Mouse (Mus musculus): ENCODE results near the gene Pcdh7.
"Not testable (repeated sequence)": the region's sequence is repeated elsewhere in the genome, so short reads cannot be mapped to it uniquely, and the experiment has no call there.

Gene Pcdh7

DNA sequence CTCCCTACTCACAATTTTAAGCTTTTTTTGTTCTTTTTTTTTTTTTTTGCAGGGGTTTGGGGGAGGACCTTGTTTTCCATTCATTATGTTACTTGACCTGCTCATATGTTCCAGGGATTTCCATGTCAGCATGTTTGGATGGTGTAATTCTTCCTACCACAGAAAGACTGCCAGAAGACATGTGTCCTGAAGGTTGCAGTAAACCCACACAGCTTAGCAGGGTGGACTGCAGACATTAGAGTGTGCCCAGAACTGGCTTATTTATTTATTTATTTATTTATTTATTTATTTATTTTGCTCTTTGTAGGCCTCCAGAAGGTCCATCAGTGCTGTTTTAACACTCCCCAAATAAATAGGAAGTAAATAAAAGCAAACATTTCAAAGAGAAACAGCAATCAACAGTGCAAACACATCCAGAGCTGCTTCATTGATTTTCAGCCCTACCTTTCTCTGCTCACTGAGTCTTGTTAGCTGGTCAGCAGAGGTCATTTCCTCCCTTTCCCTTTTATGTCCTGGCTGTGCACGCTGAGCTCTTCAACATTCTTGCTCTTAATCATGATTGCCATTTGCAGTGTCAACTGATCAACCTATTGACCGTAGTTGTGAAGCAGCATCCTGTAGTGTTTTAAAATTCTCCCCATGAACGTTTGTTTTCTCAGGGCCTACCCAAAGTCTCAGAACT, 401.3 kb downstream of the Pcdh7 start:
- no peak for DNase-seq (ENCODE audit: low spot score)

DNA sequence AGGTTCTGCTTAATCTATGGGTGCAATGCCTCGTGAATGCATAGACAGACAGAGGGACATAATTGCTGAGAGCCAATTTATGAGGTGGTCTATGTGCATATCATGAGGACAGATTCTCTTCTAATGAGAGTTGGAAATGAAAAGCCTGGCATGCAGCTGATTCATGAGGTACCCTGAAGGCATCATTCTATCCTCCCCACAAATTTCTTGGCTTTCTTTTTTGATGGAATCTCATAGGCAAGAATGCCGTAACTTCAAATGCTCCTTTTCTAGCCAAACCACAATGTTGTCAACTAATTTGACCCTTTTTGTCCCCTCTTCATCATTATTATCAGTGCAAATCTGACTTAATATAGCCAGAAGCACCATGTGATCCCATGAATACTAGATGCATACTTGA, 426.1 kb downstream of the Pcdh7 start:
- DNase-seq (ENCODE audit: low spot score): no peak

DNA sequence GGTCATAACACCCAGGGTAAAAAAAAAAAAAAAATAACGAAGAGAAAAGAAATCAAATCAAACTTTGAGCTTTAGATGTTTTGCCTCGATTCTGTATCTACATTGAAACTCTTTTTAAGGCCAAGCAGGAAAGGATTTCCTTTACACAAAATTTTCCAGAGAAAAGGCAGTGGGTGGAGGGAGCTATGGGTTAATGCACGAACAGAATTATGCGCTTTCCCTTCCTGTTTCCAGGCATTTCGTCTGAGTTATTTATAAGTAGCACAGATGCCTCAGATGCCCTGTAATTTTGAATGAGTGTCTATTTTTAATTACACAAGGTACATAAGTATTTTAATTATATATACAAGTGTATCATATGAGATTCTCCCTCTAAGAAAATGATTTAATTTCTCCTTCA, 436.2 kb downstream of the Pcdh7 start:
- no peak for DNase-seq (ENCODE audit: low spot score)

DNA sequence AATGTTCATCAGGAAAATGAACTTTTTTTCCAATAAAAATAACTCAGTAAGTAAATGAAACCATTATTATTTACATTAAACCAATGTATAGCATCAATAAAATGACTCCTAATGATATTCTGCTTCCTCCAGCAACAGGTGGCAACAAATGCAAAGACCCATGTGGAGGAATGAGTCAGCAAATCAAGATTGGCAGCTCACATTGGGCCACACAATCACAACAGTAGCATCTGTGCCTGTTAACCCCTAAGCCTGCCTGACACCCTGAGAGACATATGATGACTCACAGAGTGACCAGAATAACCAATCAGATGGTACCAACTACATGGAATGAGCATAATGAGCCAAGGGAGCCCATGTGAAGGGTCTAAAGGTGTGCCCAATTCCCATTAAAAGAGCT, 454.5 kb downstream of the Pcdh7 start:
- no peak for DNase-seq (ENCODE audit: low spot score)

DNA sequence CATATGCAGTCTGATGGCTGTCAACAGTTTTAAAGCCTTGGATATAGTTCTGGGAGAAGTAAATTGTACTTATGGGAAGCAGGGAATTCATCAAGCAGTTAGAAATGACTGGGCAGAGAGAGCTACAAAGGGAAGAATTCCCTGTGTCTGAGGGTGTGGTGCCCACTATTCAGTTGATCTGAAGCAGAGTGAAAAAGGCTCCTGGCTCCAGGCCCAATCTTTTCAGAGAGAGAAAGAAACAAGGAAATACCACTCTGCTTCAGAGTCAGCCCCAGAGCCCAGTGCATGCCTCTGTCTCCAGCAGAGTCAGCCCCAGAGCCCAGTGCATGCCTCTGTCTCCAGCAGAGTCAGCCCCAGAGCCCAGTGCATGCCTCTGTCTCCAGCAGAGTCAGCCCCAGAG, 456.6 kb downstream of the Pcdh7 start:
- not testable (repeated sequence) for DNase-seq (ENCODE audit: low spot score)

DNA sequence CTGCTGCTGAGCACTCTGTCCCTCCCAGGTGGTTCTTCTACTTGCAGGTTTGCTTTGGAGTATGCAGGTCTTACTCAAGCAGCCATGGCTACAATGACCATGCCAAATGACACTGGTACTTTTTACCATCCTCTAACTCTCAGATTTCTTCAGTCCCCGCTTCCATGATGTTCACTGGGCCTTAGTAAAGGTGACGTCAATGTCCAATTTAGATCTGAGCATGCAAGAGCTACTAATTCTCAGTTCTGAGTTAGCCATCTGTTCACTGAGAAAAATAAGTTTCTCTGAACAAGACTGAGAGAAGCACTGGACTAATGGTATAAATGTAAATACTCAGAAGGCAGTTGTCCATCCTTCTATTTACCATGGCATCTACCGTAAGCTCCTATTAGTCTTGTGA, 457.8 kb downstream of the Pcdh7 start:
- no peak for DNase-seq (ENCODE audit: low spot score)
